Mouse (Mus musculus): ENCODE measurements around the gene Gm10762. TPM values are rescaled to one million over a fixed set of nuclear protein-coding genes. Genes with fewer than 3 reads are reported as not detected.
A peak's percentile ranks its signal among the peaks of the same experiment; 100 is the strongest.
"Not testable (repeated sequence)": the region's sequence is repeated elsewhere in the genome, so short reads cannot be mapped to it uniquely, and the experiment has no call there.

Gm10762 gene
- polyA plus RNA-seq (2016; fragmentation: Nextera tagmentation; extraction: Ambion mirVana): 14.3 and 21.7 TPM in 2 replicates

DNA sequence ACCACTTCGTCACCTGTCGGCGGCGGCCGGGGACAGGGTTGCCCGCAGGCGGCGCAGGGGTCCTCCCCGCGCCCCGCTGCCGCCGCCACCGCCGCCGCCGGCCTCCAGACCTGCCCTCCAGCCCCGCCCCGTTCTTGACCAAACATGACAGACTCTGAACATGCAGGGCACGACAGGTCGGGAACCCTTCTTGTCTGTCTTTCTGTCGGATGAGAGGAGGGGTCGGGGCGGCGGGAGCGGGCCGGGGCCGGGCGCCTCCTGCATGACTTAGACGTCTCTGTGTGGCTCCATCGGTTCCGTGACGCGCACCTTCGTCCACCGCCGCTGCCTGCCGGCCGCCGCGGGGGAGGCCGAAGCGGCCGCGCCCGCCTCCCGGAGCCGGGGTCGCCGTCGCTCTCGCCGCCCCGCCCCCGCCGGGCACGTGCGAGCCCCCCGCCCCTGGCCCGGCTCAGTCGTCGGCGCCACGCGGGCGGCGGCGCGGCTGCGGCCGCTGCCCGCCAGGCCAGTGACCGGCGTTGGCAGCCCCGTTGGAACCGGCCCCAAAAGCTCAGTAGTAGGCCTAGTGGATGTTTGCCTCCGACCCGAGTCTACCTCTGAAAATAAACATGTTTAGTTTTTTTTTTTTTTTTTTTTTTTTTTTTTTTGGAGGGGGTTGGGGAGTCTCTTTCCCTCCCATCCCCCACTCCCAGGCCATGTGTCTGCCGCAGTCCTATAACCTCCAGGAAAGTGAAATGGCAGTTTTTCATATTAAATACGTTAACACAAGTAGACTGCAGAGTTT, at the start of gene Gm10762:
Gene Gm10762 (minus strand): TSS at position 65 of the 781 bp plus-strand sequence.
- Histone ChIP-seq H3K27me3 (ENCODE audit: low read depth, poor library complexity, severe bottlenecking) (no peaks in the 10 kb centered on the region), H3K4me1 (peaks cover 17% of the 10 kb centered on the region), H3K4me3 (peak within 1 kb of the TSS; percentile 82), H3K36me3 (no peaks in the 10 kb centered on the region), H3K27ac (peak within 1 kb of the TSS; percentile 100), H3K9me3 (replicated peaks) (no peaks in the 10 kb centered on the region)
- peak; percentile 88 for DNase-seq (ENCODE audit: low spot score)
- WGBS: under 1% methylated on average over 80 of the region's 80 CpGs

DNA sequence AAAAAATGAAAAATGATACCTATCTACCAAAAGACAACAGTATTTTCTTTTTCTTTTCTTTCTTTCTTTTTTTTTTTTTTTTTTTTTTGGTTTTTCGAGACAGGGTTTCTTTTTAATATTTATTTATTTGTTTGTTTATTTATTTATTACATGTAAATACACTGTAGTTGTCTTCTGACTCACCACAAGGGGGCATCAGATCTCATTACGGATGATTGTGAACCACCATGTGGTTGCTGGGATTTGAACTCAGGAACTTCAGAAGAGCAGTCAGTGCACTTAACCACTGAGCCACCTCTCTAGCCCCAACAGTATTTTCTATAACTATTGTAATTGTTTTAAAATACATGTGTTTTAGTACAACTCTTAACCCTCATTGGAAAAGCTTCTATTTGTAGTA, 41.3 kb upstream of the Gm10762 start:
- H3K27me3 ChIP-seq (ENCODE audit: low read depth, poor library complexity, severe bottlenecking); DNase-seq (ENCODE audit: low spot score); H3K9me3 ChIP-seq (replicated peaks); H3K27ac ChIP-seq; H3K4me1 ChIP-seq; H3K4me3 ChIP-seq; H3K36me3 ChIP-seq: not testable (repeated sequence)
- WGBS: 87% methylated on average over 2 of the region's 2 CpGs

DNA sequence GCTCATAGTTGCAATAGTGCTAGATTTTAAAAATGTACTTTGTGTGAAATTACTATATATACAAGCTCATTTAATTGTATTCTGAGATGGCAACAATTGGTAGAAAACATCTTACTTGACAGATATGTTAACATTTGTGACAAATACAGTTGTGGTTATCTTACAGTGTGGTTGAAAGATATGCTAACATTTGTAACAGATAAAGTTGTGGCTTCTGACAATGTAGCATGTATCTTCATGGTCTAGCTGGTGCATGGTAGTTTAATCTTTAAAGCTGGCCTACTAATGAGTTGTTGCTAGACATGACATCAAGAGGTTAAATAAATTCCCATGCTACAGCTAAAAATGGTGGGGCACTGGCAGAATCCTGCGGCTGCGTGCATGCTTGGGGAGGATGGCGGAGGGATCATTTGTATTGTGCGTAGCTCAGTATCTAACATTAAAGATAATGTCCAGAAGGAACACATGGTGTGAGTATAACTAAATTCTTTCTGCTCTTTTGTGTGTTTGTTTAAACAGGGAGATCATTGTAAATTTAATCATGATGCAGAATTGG, 38.7 kb upstream of the Gm10762 start:
- Histone ChIP-seq H3K4me3 (no peak overlapping the region), H3K27me3 (ENCODE audit: low read depth, poor library complexity, severe bottlenecking) (no peaks in the 10 kb centered on the region), H3K27ac (no peak overlapping the region), H3K36me3 (no peaks in the 10 kb centered on the region), H3K9me3 (replicated peaks) (no peaks in the 10 kb centered on the region), H3K4me1 (no peaks in the 10 kb centered on the region)
- 85% methylated on average over 4 of the region's 4 CpGs for WGBS
- DNase-seq (ENCODE audit: low spot score): no peak

DNA sequence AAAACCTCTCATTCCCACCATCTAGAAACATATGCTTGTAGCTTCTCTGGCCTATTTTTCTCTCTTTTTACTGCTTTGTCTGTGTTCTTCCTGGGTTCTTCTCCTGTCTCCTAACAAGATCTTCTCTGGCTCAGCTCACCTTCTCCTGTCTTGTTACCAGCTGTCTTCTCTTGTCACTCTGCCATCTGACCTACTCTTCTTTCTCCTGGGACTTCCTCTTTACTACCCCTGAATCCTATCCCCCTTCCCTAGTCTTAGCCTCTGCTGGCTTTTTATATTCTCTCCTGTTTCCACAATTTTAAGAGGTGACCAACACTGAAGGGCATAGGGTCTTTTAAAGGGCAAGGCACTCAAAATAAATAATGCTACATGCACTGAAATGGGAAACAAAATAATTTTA, 37.3 kb upstream of the Gm10762 start:
- H3K27me3 ChIP-seq (ENCODE audit: low read depth, poor library complexity, severe bottlenecking): no peaks in the 10 kb centered on the region
- DNase-seq (ENCODE audit: low spot score): no peak
- no peaks in the 10 kb centered on the region for H3K9me3 ChIP-seq (replicated peaks)
- no peaks in the 10 kb centered on the region for H3K36me3 ChIP-seq
- H3K4me1 ChIP-seq: no peaks in the 10 kb centered on the region
- H3K4me3 ChIP-seq: no peak overlapping the region
- no peak overlapping the region for H3K27ac ChIP-seq

DNA sequence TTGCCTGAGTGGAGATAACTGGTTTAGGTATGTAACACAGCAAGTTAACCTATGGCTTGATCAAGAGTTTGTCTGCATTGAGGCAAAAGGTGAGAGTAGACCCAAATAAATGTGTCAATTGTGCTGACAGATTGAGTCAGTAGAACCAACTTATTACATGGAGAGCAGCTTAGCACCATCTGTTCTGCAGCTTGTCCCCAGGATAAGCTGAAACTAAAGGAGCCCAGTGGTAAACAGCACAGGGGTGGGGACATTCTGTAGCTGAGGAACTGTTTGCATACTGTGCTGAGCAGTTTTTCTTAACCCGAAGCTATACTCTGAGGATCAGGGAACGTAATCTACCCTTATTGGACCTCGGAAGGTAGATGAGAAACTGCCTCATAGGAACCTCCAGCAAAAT, 17.2 kb upstream of the Gm10762 start:
- 90% methylated on average over 3 of the region's 3 CpGs for WGBS
- no peak overlapping the region for H3K4me3 ChIP-seq
- H3K27ac ChIP-seq: no peak overlapping the region
- peaks cover 6% of the 10 kb centered on the region for H3K4me1 ChIP-seq
- DNase-seq (ENCODE audit: low spot score): no peak
- H3K27me3 ChIP-seq (ENCODE audit: low read depth, poor library complexity, severe bottlenecking): no peaks in the 10 kb centered on the region
- no peaks in the 10 kb centered on the region for H3K9me3 ChIP-seq (replicated peaks)
- no peaks in the 10 kb centered on the region for H3K36me3 ChIP-seq

DNA sequence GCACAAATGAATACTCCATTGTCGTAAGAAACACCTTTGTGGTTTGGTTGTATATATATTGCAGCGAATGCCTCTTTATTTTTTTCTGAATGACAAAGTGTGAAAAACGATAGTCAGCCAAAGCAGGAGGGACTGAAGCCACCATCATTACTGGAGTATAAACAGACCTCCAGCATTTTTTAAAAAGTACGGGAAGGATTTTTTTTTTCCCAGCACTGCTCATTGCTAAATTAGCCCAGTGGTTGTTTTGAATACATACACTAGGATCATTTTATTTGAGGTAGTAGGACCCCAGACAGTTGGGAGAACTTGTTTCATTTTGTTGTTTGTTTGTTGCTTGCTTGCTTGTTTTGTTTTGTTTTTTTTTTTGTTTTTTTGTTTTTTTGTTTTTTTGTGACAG, 8.0 kb upstream of the Gm10762 start:
- DNase-seq (ENCODE audit: low spot score): no peak
- Histone ChIP-seq H3K27me3 (ENCODE audit: low read depth, poor library complexity, severe bottlenecking) (no peaks in the 10 kb centered on the region), H3K4me1 (no peaks in the 10 kb centered on the region), H3K9me3 (replicated peaks) (no peaks in the 10 kb centered on the region), H3K4me3 (no peak overlapping the region), H3K27ac (no peak overlapping the region), H3K36me3 (no peaks in the 10 kb centered on the region)
- WGBS: 82% methylated on average over 4 of the region's 4 CpGs

DNA sequence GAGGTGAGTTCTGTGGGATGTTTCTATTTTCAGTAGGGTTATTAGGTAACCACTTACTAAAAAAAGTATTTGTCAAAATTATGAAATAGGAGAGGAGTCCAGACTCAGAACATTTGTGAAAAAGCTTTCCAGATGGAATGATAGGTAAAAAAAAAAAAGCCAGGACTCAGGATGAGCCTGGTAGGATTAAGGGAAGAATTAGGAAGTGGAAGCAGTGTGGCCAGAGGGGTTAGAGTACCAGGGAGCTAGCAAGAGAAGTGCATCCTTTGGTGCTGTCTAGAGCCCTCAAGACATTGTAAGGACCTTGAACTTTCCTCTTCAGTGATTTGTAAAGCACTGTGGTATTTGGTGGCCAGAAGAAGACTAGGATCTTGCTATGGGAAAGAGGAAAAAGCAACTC, 4.8 kb upstream of the Gm10762 start:
- DNase-seq (ENCODE audit: low spot score): no peak
- no peaks in the 10 kb centered on the region for H3K9me3 ChIP-seq (replicated peaks)

DNA sequence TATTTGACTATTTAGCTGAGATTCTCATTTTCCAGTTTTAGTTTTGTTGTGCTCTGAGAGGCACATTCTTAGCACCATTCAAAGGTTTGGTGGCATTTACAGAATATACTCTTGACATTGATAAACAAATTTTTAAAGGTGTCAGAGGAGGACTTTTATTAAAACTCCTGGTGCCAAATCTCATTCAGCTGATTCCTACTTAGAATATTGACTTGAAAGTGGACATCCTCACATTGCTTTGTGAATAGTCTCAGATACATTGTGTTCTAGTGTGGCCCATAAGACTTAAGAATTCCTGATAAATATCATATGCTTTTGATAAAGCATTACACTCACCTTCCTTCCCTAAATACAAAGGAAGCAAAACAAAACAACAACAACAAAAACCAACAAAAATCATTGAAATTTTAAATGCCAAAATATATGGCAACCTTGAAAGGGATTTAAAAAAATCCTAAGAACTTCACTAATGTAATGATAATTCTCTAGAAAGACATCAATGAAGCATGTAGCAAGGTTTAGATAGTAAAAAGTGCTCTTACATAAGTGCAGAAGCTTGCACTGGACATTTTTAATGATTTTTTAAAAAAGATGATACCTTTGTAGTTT, 1.1 kb upstream of the Gm10762 start:
- Histone ChIP-seq H3K4me1 (peaks cover 17% of the 10 kb centered on the region), H3K9me3 (replicated peaks) (no peaks in the 10 kb centered on the region), H3K4me3 (peak overlapping the region; percentile 82), H3K27me3 (ENCODE audit: low read depth, poor library complexity, severe bottlenecking) (no peaks in the 10 kb centered on the region), H3K27ac (peak overlapping the region; percentile 100), H3K36me3 (no peaks in the 10 kb centered on the region)
- no peak for DNase-seq (ENCODE audit: low spot score)

More for the DNA sequence above, 4.8 kb upstream of the Gm10762 start:
- H3K4me1 ChIP-seq: peaks cover 6% of the 10 kb centered on the region
- H3K36me3 ChIP-seq: no peaks in the 10 kb centered on the region
- no peak overlapping the region for H3K4me3 ChIP-seq
- H3K27me3 ChIP-seq (ENCODE audit: low read depth, poor library complexity, severe bottlenecking): no peaks in the 10 kb centered on the region
- no peak overlapping the region for H3K27ac ChIP-seq

DNA sequence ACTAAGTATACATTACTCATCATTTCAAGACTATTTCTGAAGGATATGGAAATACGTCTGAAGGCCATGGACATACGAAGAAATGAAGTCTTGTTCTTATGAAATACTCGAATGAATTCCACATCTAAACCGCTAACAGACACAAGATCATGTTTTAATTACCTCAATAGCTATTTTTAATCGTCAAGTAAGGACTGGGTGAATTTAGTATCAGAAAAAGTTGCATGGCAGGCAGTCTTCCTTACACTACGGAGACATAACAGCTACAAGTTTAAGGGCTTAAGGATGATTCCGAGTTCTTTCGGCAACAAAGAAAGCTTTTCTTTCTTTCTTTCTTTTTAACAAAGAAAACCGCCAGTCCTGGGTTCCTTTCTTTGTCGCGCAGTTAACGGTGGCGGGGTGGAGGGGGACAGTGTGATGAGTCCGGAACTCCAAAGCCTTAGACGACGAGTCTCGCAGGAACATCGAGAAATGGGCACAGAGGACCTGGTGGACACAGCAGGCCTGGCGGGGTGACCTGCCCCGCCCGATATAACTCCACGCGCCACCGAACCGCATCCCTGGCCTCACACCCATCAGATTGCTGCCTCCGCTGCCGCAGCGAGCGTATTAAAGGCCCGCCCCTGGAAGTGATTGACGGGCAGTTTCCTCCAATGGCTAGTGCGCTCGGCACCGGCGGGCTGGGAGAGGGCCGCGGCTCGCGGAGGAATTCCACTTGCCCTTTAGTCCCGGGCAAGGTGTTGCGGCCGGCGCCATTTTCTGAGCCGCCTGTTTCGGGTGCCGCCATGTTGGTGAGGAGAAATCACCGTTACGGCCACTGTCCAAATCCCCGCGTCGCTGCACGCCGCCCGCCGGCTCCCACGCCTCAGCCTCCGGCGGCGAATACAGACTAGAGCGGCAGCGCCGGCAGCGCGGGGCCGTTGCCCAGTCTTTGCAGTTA, 614 bp downstream of the Gm10762 start, which contains the start of gene Zc3h6:
Gene Zc3h6 (plus strand): TSS at position 762 of the 940 bp plus-strand sequence.
- H3K4me3 ChIP-seq: peak within 1 kb of the TSS; percentile 82
- H3K36me3 ChIP-seq: no peaks in the 10 kb centered on the region
- peaks cover 17% of the 10 kb centered on the region for H3K4me1 ChIP-seq
- H3K9me3 ChIP-seq (replicated peaks): no peaks in the 10 kb centered on the region
- H3K27me3 ChIP-seq (ENCODE audit: low read depth, poor library complexity, severe bottlenecking): no peaks in the 10 kb centered on the region
- WGBS: 2% methylated on average over 65 of the region's 65 CpGs
- DNase-seq (ENCODE audit: low spot score): peak; percentile 98
- H3K27ac ChIP-seq: peak within 1 kb of the TSS; percentile 100

DNA sequence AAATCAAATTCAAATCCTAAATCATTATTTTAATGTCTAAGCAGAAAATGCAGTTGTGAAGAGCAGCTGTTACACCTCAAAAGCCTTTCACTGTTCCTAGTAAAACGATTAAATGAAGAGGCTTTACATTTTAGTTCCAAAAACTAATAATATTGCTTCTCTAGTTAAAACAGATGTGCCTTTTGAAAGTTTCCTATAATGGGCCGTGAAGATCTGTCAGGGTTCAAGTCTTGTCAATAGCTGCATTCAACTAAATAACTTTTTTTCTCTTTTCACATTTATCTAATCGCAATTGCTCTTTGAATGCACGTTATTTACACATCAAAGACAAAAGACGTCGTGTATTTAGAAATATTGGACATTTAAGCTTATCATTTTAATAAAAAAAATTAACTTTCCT, 1.3 kb downstream of the Gm10762 start:
- Histone ChIP-seq H3K4me1 (peaks cover 17% of the 10 kb centered on the region), H3K9me3 (replicated peaks) (no peaks in the 10 kb centered on the region), H3K27ac (peak overlapping the region; percentile 100), H3K36me3 (no peaks in the 10 kb centered on the region), H3K27me3 (ENCODE audit: low read depth, poor library complexity, severe bottlenecking) (no peaks in the 10 kb centered on the region), H3K4me3 (peak overlapping the region; percentile 82)
- 36% methylated on average over 6 of the region's 6 CpGs for WGBS
- no peak for DNase-seq (ENCODE audit: low spot score)

DNA sequence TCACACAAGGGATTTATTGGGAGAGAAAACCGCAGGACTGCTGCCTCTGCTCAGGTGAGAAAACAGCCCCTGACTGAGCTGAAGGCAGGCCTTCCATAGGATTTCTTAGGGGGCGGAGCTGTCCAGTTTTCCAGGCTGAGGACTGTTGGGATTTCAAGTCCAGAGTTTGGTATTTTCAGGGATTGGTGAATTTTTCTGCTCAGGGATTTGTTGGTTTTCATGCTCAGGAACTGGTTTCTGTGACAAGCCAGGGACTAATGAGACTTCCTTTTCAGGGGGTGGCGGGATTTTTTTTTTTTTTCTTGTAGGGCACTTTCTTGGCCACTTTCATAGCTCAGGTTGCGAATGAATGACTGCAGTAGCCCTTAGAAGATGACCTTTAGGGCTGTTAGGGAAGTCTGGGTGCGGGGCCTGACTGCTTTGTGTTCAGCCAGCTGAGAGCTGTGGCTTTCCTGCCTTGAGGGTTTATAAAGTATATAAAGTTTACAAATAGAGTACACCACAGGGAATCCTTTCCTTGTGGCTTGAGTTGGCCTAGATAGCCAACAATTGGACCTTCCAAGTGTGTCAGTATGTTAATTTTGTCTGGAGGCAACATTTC, 1.9 kb downstream of the Gm10762 start:
- WGBS: 36% methylated on average over 5 of the region's 5 CpGs
- H3K4me1 ChIP-seq: peaks cover 17% of the 10 kb centered on the region
- H3K27ac ChIP-seq: peak overlapping the region; percentile 100
- H3K36me3 ChIP-seq: no peaks in the 10 kb centered on the region
- H3K4me3 ChIP-seq: peak overlapping the region; percentile 82; the same call in 1 of the 2 replicates
- peak; percentile 38 for DNase-seq (ENCODE audit: low spot score)
- H3K9me3 ChIP-seq (replicated peaks): no peaks in the 10 kb centered on the region
- no peaks in the 10 kb centered on the region for H3K27me3 ChIP-seq (ENCODE audit: low read depth, poor library complexity, severe bottlenecking)

DNA sequence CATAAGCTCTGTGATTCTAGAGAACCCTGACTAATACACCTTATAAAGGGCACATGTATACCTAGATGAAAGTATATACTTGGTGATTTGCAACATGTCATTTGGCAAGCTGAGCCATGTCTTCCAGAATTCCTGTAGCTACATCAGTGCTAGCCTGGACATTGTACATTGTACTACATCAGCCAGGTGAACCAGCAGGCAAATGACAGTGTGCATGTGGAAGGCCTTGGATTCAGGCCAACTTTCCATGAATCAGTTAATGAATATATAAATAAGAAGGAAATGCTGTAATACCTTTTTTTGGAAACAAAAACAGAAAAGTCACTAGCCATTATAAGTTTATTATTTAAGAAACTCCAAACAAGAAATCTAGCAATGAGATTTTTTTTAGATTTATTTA, 13.3 kb downstream of the Gm10762 start:
- Histone ChIP-seq H3K9me3 (replicated peaks) (no peaks in the 10 kb centered on the region), H3K27me3 (ENCODE audit: low read depth, poor library complexity, severe bottlenecking) (no peaks in the 10 kb centered on the region), H3K36me3 (no peaks in the 10 kb centered on the region), H3K4me1 (no peaks in the 10 kb centered on the region), H3K27ac (no peak overlapping the region), H3K4me3 (no peak overlapping the region)
- no peak for DNase-seq (ENCODE audit: low spot score)

All from limb, embryonic 10.5 days (tissue).